Mouse (Mus musculus): Measurements from ENCODE around the gene Tcl1b2.
"Not testable (repeated sequence)": the region's sequence is repeated elsewhere in the genome, so short reads cannot be mapped to it uniquely, and the experiment has no call there.

DNA sequence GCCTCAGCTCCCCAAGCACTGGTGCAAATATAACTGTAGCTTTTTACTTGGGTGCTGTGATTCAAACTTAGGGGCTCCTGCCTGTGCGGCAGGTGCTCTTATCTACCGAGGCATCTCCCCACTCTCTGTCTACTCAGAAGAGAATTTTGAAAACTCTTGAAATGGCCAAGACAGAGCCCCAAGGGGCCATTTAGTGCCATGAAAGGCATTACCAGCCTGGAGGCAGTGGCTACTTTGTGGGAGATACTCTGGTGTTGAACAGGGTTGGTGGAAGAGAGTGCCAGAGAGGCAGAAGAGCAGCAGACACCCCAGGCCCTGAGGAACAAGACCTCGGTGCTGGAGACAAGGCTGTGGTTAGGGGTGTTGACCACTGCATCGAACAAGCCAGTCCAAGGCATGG lies 11.0 kb upstream of the Tcl1b2 start:
- not testable (repeated sequence) for TF ChIP-seq CTCF (IDR thresholded peaks at IDR 0.05; ENCODE audit: control insufficient read depth, insufficient read depth, low read length); POLR2A (IDR thresholded peaks at IDR 0.05; ENCODE audit: borderline replicate concordance, control insufficient read depth, low read depth, low read length)
